Mouse (Mus musculus) heart, embryonic 16.5 days (tissue): ENCODE results near the gene Fermt3. TPM values are rescaled to one million over a fixed set of nuclear protein-coding genes. Genes with fewer than 3 reads are reported as not detected.
"Not testable (repeated sequence)": the region's sequence is repeated elsewhere in the genome, so short reads cannot be mapped to it uniquely, and the experiment has no call there.

Source experiments
- ATAC-seq: fragments of 200-750 bp; cut with Nextera tagmentation; replicated peaks from 2 replicates; pipeline ENCODE4 v1.8.0; 2017; ENCODE audit warnings: moderate number of reproducible peaks; ENCODE audit not compliant: insufficient read depth, low FRiP score; ENCODE audit errors: extremely low read depth
- H3K27ac ChIP-seq: fragments of 300-500 bp; sonication (generic); 2 replicates; pipeline ENCODE4 v1.5.1; 2014; ENCODE audit warnings: mild to moderate bottlenecking, low read length, control low read depth, moderate library complexity
- H3K27me3 ChIP-seq: fragments of 300-500 bp; sonication (generic); 2 replicates; pipeline ENCODE4 v1.6.1; 2014; ENCODE audit warnings: low read length, mixed read lengths; ENCODE audit not compliant: control insufficient read depth, insufficient read depth
- H3K36me3 ChIP-seq: fragments of 300-500 bp; sonication (generic); 2 replicates; pipeline ENCODE4 v1.6.1; 2014; ENCODE audit not compliant: control insufficient read depth, insufficient read depth
- H3K4me1 ChIP-seq: fragments of 300-500 bp; sonication (generic); 2 replicates; pipeline ENCODE4 v1.6.1; 2014; ENCODE audit warnings: low read length, mixed read lengths; ENCODE audit not compliant: control insufficient read depth, insufficient read depth
- H3K4me2 ChIP-seq: fragments of 300-500 bp; sonication (generic); 2 replicates; pipeline ENCODE4 v1.6.1; 2014; ENCODE audit warnings: low read depth, mild to moderate bottlenecking, control low read depth, low read length
- H3K4me3 ChIP-seq: fragments of 300-500 bp; sonication (generic); 2 replicates; pipeline ENCODE4 v1.5.1; 2014; ENCODE audit warnings: mild to moderate bottlenecking, control low read depth, low read length
- H3K9ac ChIP-seq: fragments of 300-500 bp; sonication (generic); 2 replicates; pipeline ENCODE4 v1.6.1; 2014; ENCODE audit warnings: low read length, control low read depth
- H3K9me3 ChIP-seq: fragments of 300-500 bp; sonication (generic); replicated peaks from 2 replicates; pipeline ENCODE4 v1.6.1; 2016; ENCODE audit warnings: low read length; ENCODE audit not compliant: control insufficient read depth
- WGBS: fragments of 180-500 bp; shearing (Covaris S2); extraction: QIAGEN DNeasy Blood & Tissue Kit; methylation state at CpG from one replicate; pipeline ENCODE4 v1.1.7; 2014; 5-methylcytosine and 5-hydroxymethylcytosine counted together
- polyA plus RNA-seq: library from polyadenylated mRNA; unstranded; fragments of >200 nt; fragmentation: Nextera tagmentation; extraction: Ambion mirVana; gene quantifications from 2 replicates; pipeline ENCODE4 v1.2.1, GENCODE M21; 2015

Fermt3 gene
- polyA plus RNA-seq, 1 experiment from 2014 or later: 24.7 TPM

- Histone ChIP-seq H3K4me1 (peaks cover 37% of the 10 kb centered on the region), H3K27ac (peak overlapping the region; percentile 89), H3K9me3 (no peaks in the 10 kb centered on the region), H3K4me3 (peak overlapping the region; percentile 77), H3K9ac (peak overlapping the region; percentile 88), H3K36me3 (peaks cover 26% of the 10 kb centered on the region), H3K27me3 (no peaks in the 10 kb centered on the region), H3K4me2 (peak overlapping the region; percentile 90)
- WGBS: 43% methylated on average over 21 of the region's 21 CpGs
- ATAC-seq: no peak
Observed at GRCm38 (mm10) chr19:6995255-6995991, 23.8 kb downstream of the Fermt3 start.

GRCm38 (mm10) chr19:6994489-6994888 is 24.8 kb downstream of the Fermt3 start:
- 84% methylated on average over 8 of the region's 8 CpGs for WGBS
- no peaks in the 10 kb centered on the region for H3K9me3 ChIP-seq
- ATAC-seq: no peak
- peaks cover 16% of the 10 kb centered on the region for H3K36me3 ChIP-seq
- no peak overlapping the region for H3K27ac ChIP-seq
- peak overlapping the region; percentile 90 for H3K4me2 ChIP-seq
- H3K27me3 ChIP-seq: no peaks in the 10 kb centered on the region
- no peak overlapping the region; the same call in 1 of the 2 replicates for H3K4me3 ChIP-seq
- peak overlapping the region; percentile 88 for H3K9ac ChIP-seq
- H3K4me1 ChIP-seq: peaks cover 37% of the 10 kb centered on the region

GRCm38 (mm10) chr19:6994002-6994401 is 25.3 kb downstream of the Fermt3 start:
- H3K27ac ChIP-seq: no peak overlapping the region
- H3K4me1 ChIP-seq: peaks cover 37% of the 10 kb centered on the region
- no peak overlapping the region for H3K9ac ChIP-seq
- no peaks in the 10 kb centered on the region for H3K9me3 ChIP-seq
- no peak for ATAC-seq
- H3K36me3 ChIP-seq: peaks cover 11% of the 10 kb centered on the region
- H3K4me3 ChIP-seq: no peak overlapping the region
- H3K27me3 ChIP-seq: no peaks in the 10 kb centered on the region
- 86% methylated on average over 8 of the region's 8 CpGs for WGBS
- no peak overlapping the region for H3K4me2 ChIP-seq

- ATAC-seq: no peak
- no peaks in the 10 kb centered on the region for H3K9me3 ChIP-seq
- peak overlapping the region; percentile 98 for H3K4me2 ChIP-seq
- H3K4me1 ChIP-seq: peaks cover 39% of the 10 kb centered on the region
- H3K9ac ChIP-seq: peak overlapping the region; percentile 64
- 65% methylated on average over 14 of the region's 14 CpGs for WGBS
- no peaks in the 10 kb centered on the region for H3K27me3 ChIP-seq
- peak overlapping the region; percentile 77 for H3K27ac ChIP-seq
- peak overlapping the region; percentile 77 for H3K4me3 ChIP-seq
- peaks cover 3% of the 10 kb centered on the region for H3K36me3 ChIP-seq
Observed at GRCm38 (mm10) chr19:6993011-6993770, 26.1 kb downstream of the Fermt3 start.

- H3K36me3 ChIP-seq: no peaks in the 10 kb centered on the region
- 2% methylated on average over 37 of the region's 37 CpGs for WGBS
- no peaks in the 10 kb centered on the region for H3K27me3 ChIP-seq
- peak within 1 kb of the TSS; percentile 98 for H3K4me2 ChIP-seq
- peak within 1 kb of the TSS; percentile 86 for H3K27ac ChIP-seq
- H3K9ac ChIP-seq: peak within 1 kb of the TSS; percentile 89
- no peaks in the 10 kb centered on the region for H3K9me3 ChIP-seq
- H3K4me1 ChIP-seq: peaks cover 41% of the 10 kb centered on the region
- peak within 1 kb of the TSS; percentile 77 for H3K4me3 ChIP-seq
- ATAC-seq: peak; percentile 90
Observed at GRCm38 (mm10) chr19:6992011-6992858, 27.0 kb downstream of the Fermt3 start, which contains the start of gene Dnajc4. Dnajc4 (minus strand) TSS chr19:6992572.

GRCm38 (mm10) chr19:6991166-6991565 is 28.1 kb downstream of the Fermt3 start:
- H3K9me3 ChIP-seq, ATAC-seq, H3K27ac ChIP-seq, H3K9ac ChIP-seq, H3K4me3 ChIP-seq, H3K27me3 ChIP-seq, H3K4me2 ChIP-seq, H3K36me3 ChIP-seq: not testable (repeated sequence)
- WGBS: 89% methylated on average over 6 of the region's 6 CpGs
- H3K4me1 ChIP-seq: peaks cover 35% of the 10 kb centered on the region

- Histone ChIP-seq H3K4me1 (peaks cover 40% of the 10 kb centered on the region), H3K36me3 (no peaks in the 10 kb centered on the region), H3K9ac (no peak overlapping the region), H3K4me3 (no peak overlapping the region), H3K27me3 (no peaks in the 10 kb centered on the region), H3K4me2 (no peak overlapping the region), H3K27ac (no peak overlapping the region), H3K9me3 (no peaks in the 10 kb centered on the region)
- no peak for ATAC-seq
- 84% methylated on average over 6 of the region's 6 CpGs for WGBS
Observed at GRCm38 (mm10) chr19:6990712-6991111, 28.6 kb downstream of the Fermt3 start.

- no peaks in the 10 kb centered on the region for H3K27me3 ChIP-seq
- WGBS: 87% methylated on average over 8 of the region's 8 CpGs
- H3K9me3 ChIP-seq: no peaks in the 10 kb centered on the region
- H3K27ac ChIP-seq: no peak overlapping the region
- H3K36me3 ChIP-seq: peaks cover 5% of the 10 kb centered on the region; the same call in 1 of the 2 replicates
- no peak overlapping the region for H3K4me2 ChIP-seq
- peaks cover 28% of the 10 kb centered on the region for H3K4me1 ChIP-seq
- H3K4me3 ChIP-seq: no peak overlapping the region
- ATAC-seq: no peak
- no peak overlapping the region for H3K9ac ChIP-seq
Observed at GRCm38 (mm10) chr19:6989251-6989650, 30.0 kb downstream of the Fermt3 start.
